Mouse (Mus musculus): ENCODE measurements around the gene Gbp3. TPM values are rescaled to one million over a fixed set of nuclear protein-coding genes. Genes with fewer than 3 reads are reported as not detected.
A peak's percentile ranks its signal among the peaks of the same experiment; 100 is the strongest.

The Gbp3 gene
- total RNA-seq (2014; fragmentation: Nextera tagmentation) (not detected in 2 replicates), total RNA-seq (2017) (0.12 and 0.27 TPM in 2 replicates), polyA plus RNA-seq (2012) (not detected in 2 replicates)

- H3K27me3 ChIP-seq (ENCODE audit: insufficient read depth, low read length) = peaks cover 5% of the 10 kb centered on the region; the same call in 1 of the 2 replicates
- no peak for ATAC-seq (ENCODE audit: extremely low read depth, insufficient number of reproducible peaks, low FRiP score, poor library complexity, severe bottlenecking)
- no peak for DNase-seq (ENCODE audit: low spot score)
- H3K36me3 ChIP-seq (replicated peaks) = no peaks in the 10 kb centered on the region
- TF ChIP-seq TAL1 (conservative IDR thresholded peaks at IDR 0.05; ENCODE audit: low read depth, low read length) (no peak), CTCF (IDR thresholded peaks at IDR 0.05; ENCODE audit: low read depth, low read length) (no peak), GATA2 (IDR thresholded peaks at IDR 0.05; ENCODE audit: borderline replicate concordance, low read depth, low read length) (no peak), GATA1 (IDR thresholded peaks at IDR 0.05; ENCODE audit: borderline replicate concordance, low read length) (no peak), POLR2AphosphoS5 (IDR thresholded peaks at IDR 0.05; ENCODE audit: insufficient replicate concordance, low read depth, low read length) (no peak)
- H3K4me1 ChIP-seq (ENCODE audit: insufficient read depth, low read depth, low read length) = peaks cover 12% of the 10 kb centered on the region
- H3K4me3 ChIP-seq (ENCODE audit: low read depth, low read length) = peak within 1 kb of the TSS; percentile 67
- H3K9me3 ChIP-seq (replicated peaks) = no peaks in the 10 kb centered on the region
Measured at GRCm38 (mm10) chr3:142559632-142560228, at the start of gene Gbp3. Gene Gbp3 (plus strand): TSS chr3:142560026.

GRCm38 (mm10) chr3:142528116-142528515 lies 31.7 kb upstream of the Gbp3 start:
- Histone ChIP-seq H3K4me3 (ENCODE audit: low read depth, low read length) (no peak overlapping the region), H3K27me3 (ENCODE audit: insufficient read depth, low read length) (no peaks in the 10 kb centered on the region; the same call in 1 of the 2 replicates), H3K9me3 (replicated peaks) (no peaks in the 10 kb centered on the region), H3K4me1 (ENCODE audit: insufficient read depth, low read depth, low read length) (peaks cover 12% of the 10 kb centered on the region), H3K36me3 (replicated peaks) (no peaks in the 10 kb centered on the region)
- no peak for TF ChIP-seq CTCF (IDR thresholded peaks at IDR 0.05; ENCODE audit: low read depth, low read length)
- no peak for TF ChIP-seq TAL1 (conservative IDR thresholded peaks at IDR 0.05; ENCODE audit: low read depth, low read length)
- TF ChIP-seq GATA1 (IDR thresholded peaks at IDR 0.05; ENCODE audit: borderline replicate concordance, low read length) = no peak
- TF ChIP-seq POLR2AphosphoS5 (IDR thresholded peaks at IDR 0.05; ENCODE audit: insufficient replicate concordance, low read depth, low read length) = no peak
- no peak for TF ChIP-seq GATA2 (IDR thresholded peaks at IDR 0.05; ENCODE audit: borderline replicate concordance, low read depth, low read length)
- no peak for ATAC-seq (ENCODE audit: extremely low read depth, insufficient number of reproducible peaks, low FRiP score, poor library complexity, severe bottlenecking)
- no peak for DNase-seq (ENCODE audit: low spot score)

GRCm38 (mm10) chr3:142529597-142529996 lies 30.2 kb upstream of the Gbp3 start:
- no peak for ATAC-seq (ENCODE audit: extremely low read depth, insufficient number of reproducible peaks, low FRiP score, poor library complexity, severe bottlenecking)
- peak overlapping the region; percentile 80; the same call in 1 of the 2 replicates for H3K4me3 ChIP-seq (ENCODE audit: low read depth, low read length)
- no peaks in the 10 kb centered on the region for H3K36me3 ChIP-seq (replicated peaks)
- peaks cover 12% of the 10 kb centered on the region for H3K4me1 ChIP-seq (ENCODE audit: insufficient read depth, low read depth, low read length)
- DNase-seq (ENCODE audit: low spot score) = no peak
- H3K27me3 ChIP-seq (ENCODE audit: insufficient read depth, low read length) = no peaks in the 10 kb centered on the region; the same call in 1 of the 2 replicates
- TF ChIP-seq CTCF (IDR thresholded peaks at IDR 0.05; ENCODE audit: low read depth, low read length) (no peak), TAL1 (conservative IDR thresholded peaks at IDR 0.05; ENCODE audit: low read depth, low read length) (no peak)
- H3K9me3 ChIP-seq (replicated peaks) = no peaks in the 10 kb centered on the region

- Histone ChIP-seq H3K9me3 (replicated peaks) (no peaks in the 10 kb centered on the region), H3K4me1 (ENCODE audit: insufficient read depth, low read depth, low read length) (peaks cover 12% of the 10 kb centered on the region), H3K36me3 (replicated peaks) (no peaks in the 10 kb centered on the region), H3K4me3 (ENCODE audit: low read depth, low read length) (peak within 1 kb of the TSS; percentile 80), H3K27me3 (ENCODE audit: insufficient read depth, low read length) (no peaks in the 10 kb centered on the region; the same call in 1 of the 2 replicates)
- ATAC-seq (ENCODE audit: extremely low read depth, insufficient number of reproducible peaks, low FRiP score, poor library complexity, severe bottlenecking) = peak; percentile 66
- DNase-seq (ENCODE audit: low spot score) = peak; percentile 1
- TF ChIP-seq CTCF (IDR thresholded peaks at IDR 0.05; ENCODE audit: low read depth, low read length) = no peak
Measured at GRCm38 (mm10) chr3:142530087-142530953, 29.5 kb upstream of the Gbp3 start, which contains the start of gene Gbp7. Gene Gbp7 (plus strand): TSS chr3:142530342.

GRCm38 (mm10) chr3:142531595-142531994 lies 28.2 kb upstream of the Gbp3 start:
- no peak overlapping the region for H3K4me3 ChIP-seq (ENCODE audit: low read depth, low read length)
- no peaks in the 10 kb centered on the region; the same call in 1 of the 2 replicates for H3K27me3 ChIP-seq (ENCODE audit: insufficient read depth, low read length)
- no peak for ATAC-seq (ENCODE audit: extremely low read depth, insufficient number of reproducible peaks, low FRiP score, poor library complexity, severe bottlenecking)
- no peak for DNase-seq (ENCODE audit: low spot score)
- no peaks in the 10 kb centered on the region for H3K9me3 ChIP-seq (replicated peaks)
- TF ChIP-seq POLR2AphosphoS5 (IDR thresholded peaks at IDR 0.05; ENCODE audit: insufficient replicate concordance, low read depth, low read length) (no peak), CTCF (IDR thresholded peaks at IDR 0.05; ENCODE audit: low read depth, low read length) (no peak)
- peaks cover 12% of the 10 kb centered on the region for H3K4me1 ChIP-seq (ENCODE audit: insufficient read depth, low read depth, low read length)
- no peaks in the 10 kb centered on the region for H3K36me3 ChIP-seq (replicated peaks)

- Histone ChIP-seq H3K9me3 (replicated peaks) (no peaks in the 10 kb centered on the region), H3K4me3 (ENCODE audit: low read depth, low read length) (no peak overlapping the region), H3K27me3 (ENCODE audit: insufficient read depth, low read length) (no peaks in the 10 kb centered on the region; the same call in 1 of the 2 replicates), H3K4me1 (ENCODE audit: insufficient read depth, low read depth, low read length) (peaks cover 12% of the 10 kb centered on the region), H3K36me3 (replicated peaks) (no peaks in the 10 kb centered on the region)
- ATAC-seq (ENCODE audit: extremely low read depth, insufficient number of reproducible peaks, low FRiP score, poor library complexity, severe bottlenecking) (no peak), DNase-seq (ENCODE audit: low spot score) (no peak)
- TF ChIP-seq GATA1 (IDR thresholded peaks at IDR 0.05; ENCODE audit: borderline replicate concordance, low read length) = no peak
- no peak for TF ChIP-seq TAL1 (conservative IDR thresholded peaks at IDR 0.05; ENCODE audit: low read depth, low read length)
- no peak for TF ChIP-seq CTCF (IDR thresholded peaks at IDR 0.05; ENCODE audit: low read depth, low read length)
- no peak for TF ChIP-seq POLR2AphosphoS5 (IDR thresholded peaks at IDR 0.05; ENCODE audit: insufficient replicate concordance, low read depth, low read length)
- no peak for TF ChIP-seq GATA2 (IDR thresholded peaks at IDR 0.05; ENCODE audit: borderline replicate concordance, low read depth, low read length)
Measured at GRCm38 (mm10) chr3:142533185-142533584, 26.6 kb upstream of the Gbp3 start.
